Comparison of ENCODE assay signal across 8 mouse cellular contexts in genomic region chr12:84995112-84995761, GRCm38 (mm10). TPM values are rescaled to one million over a fixed set of nuclear protein-coding genes. Genes with fewer than 3 reads are reported as not detected.
A peak's percentile ranks its signal among the peaks of the same experiment; 100 is the strongest.
DNase-seq lines count a peak whose midpoint lies in the region; ATAC-seq and TF ChIP-seq lines count a peak whose summit lies in the region.

No protein-coding gene starts in this region.

- H3K4me2 ChIP-seq in limb, embryonic 14.5 days (replicated peaks; ENCODE audit: low read depth, low read length, severe bottlenecking): peak overlapping the region; percentile 92; the same call in 1 of the 2 replicates

- ATAC-seq in limb, embryonic 14.5 days (ENCODE audit: low FRiP score, low read depth): no peak

- peak; percentile 14 for DNase-seq in gastrocnemius, adult 2 months
- no peak for DNase-seq in gastrocnemius, postnatal 4 days (ENCODE audit: low spot score in 2 of 2)
- peak; percentile 14 for DNase-seq in thymus, postnatal 14 days
- no peak for DNase-seq in thymus, postnatal 0 days (ENCODE audit: low spot score)
- DNase-seq in limb, embryonic 14.5 days (ENCODE audit: low spot score): no peak
- no peak for DNase-seq in adrenal gland, postnatal 14 days
- DNase-seq in gastrocnemius, adult 18-20 months (ENCODE audit: low spot score): no peak
- no peak for DNase-seq in adrenal gland, postnatal 4 days (ENCODE audit: low spot score in 2 of 2)

- peak overlapping the region; percentile 99 for H3K4me3 ChIP-seq in gastrocnemius, adult 2 months
- H3K4me3 ChIP-seq in limb, embryonic 14.5 days (replicated peaks; ENCODE audit: low read length): peak overlapping the region; percentile 96; the same call in 1 of the 2 replicates

- H3K9ac ChIP-seq in limb, embryonic 14.5 days (ENCODE audit: low read depth, low read length, severe bottlenecking): peak overlapping the region; percentile 34; the same call in 1 of the 2 replicates

- H3K27ac ChIP-seq in gastrocnemius, adult 2 months: peak overlapping the region; percentile 93; the same call in 1 of the 2 replicates
- H3K27ac ChIP-seq in limb, embryonic 14.5 days (replicated peaks; ENCODE audit: low read depth, low read length): no peak overlapping the region

- no peak for TF ChIP-seq CTCF in gastrocnemius, adult 2 months (IDR thresholded peaks at IDR 0.05)

- no peaks in the 10 kb centered on the region for H3K27me3 ChIP-seq in limb, embryonic 14.5 days (ENCODE audit: control insufficient read depth, insufficient read depth, low read length)

- H3K36me3 ChIP-seq in limb, embryonic 14.5 days (ENCODE audit: control insufficient read depth, insufficient read depth, low read length): no peaks in the 10 kb centered on the region

- H3K9me3 ChIP-seq in limb, embryonic 14.5 days (ENCODE audit: control insufficient read depth, low read length): no peaks in the 10 kb centered on the region

- intact Hi-C loops in gastrocnemius, adult 2 months (cut with DNase I): no loop called here

- peaks cover 13% of the 10 kb centered on the region for H3K4me1 ChIP-seq in limb, embryonic 14.5 days (ENCODE audit: control insufficient read depth, insufficient read depth, low read length)

- 94% methylated on average over 8 of the region's 9 CpGs for WGBS in limb, embryonic 14.5 days

- TF ChIP-seq POLR2A in limb, embryonic 14.5 days (IDR thresholded peaks at IDR 0.05; ENCODE audit: borderline replicate concordance, extremely low read depth, insufficient read depth, insufficient read length): no peak

RNA-seq across cellular contexts. Expression of gene Ylpm1, which starts 0.9 kb away (rescaled TPM):
- total RNA-seq in gastrocnemius, adult 2 months (2021): 10 to 100 TPM; 17.7 to 21.0 TPM
- 10 to 100 TPM; 38.7 to 46.6 TPM for total RNA-seq in gastrocnemius, postnatal 4 days (2021)
- 20.1 and 23.5 TPM in 2 replicates for polyA plus RNA-seq in thymus, postnatal 0 days (2015; fragmentation: Nextera tagmentation; extraction: Ambion mirVana)
- 47.5 and 50.9 TPM in 2 replicates for polyA plus RNA-seq in limb, embryonic 14.5 days (2012; rRNA removed)
- polyA plus RNA-seq in limb, embryonic 14.5 days (2014; fragmentation: Nextera tagmentation; extraction: Ambion mirVana): 38.5 and 40.9 TPM in 2 replicates
- 46.0 and 53.3 TPM in 2 replicates for total RNA-seq in adrenal gland, postnatal 14 days (2021)
- total RNA-seq in gastrocnemius, adult 18-20 months (2021): 10 to 100 TPM; 14.4 to 16.4 TPM
- 10 to 100 TPM; 58.2 to 71.2 TPM for total RNA-seq in adrenal gland, postnatal 4 days (2021)

RNA-seq across cellular contexts. Expression of gene Arel1, which starts 24.5 kb away (rescaled TPM):
- total RNA-seq in gastrocnemius, adult 2 months (2021): 10 to 100 TPM; 23.0 to 24.9 TPM
- 10 to 100 TPM; 19.4 to 20.6 TPM for total RNA-seq in gastrocnemius, postnatal 4 days (2021)
- polyA plus RNA-seq in thymus, postnatal 0 days (2015; fragmentation: Nextera tagmentation; extraction: Ambion mirVana): 11.9 and 13.0 TPM in 2 replicates
- 24.5 and 28.9 TPM in 2 replicates for polyA plus RNA-seq in limb, embryonic 14.5 days (2012; rRNA removed)
- 13.9 and 16.6 TPM in 2 replicates for polyA plus RNA-seq in limb, embryonic 14.5 days (2014; fragmentation: Nextera tagmentation; extraction: Ambion mirVana)
- 27.9 and 35.2 TPM in 2 replicates for total RNA-seq in adrenal gland, postnatal 14 days (2021)
- total RNA-seq in gastrocnemius, adult 18-20 months (2021): 10 to 100 TPM; 25.5 to 29.4 TPM
- total RNA-seq in adrenal gland, postnatal 4 days (2021): 10 to 100 TPM; 34.7 to 38.1 TPM

RNA-seq across cellular contexts. Expression of gene Fcf1, which starts 24.5 kb away (rescaled TPM):
- total RNA-seq in gastrocnemius, adult 2 months (2021): 10 to 100 TPM; 28.4 to 34.0 TPM
- 10 to 100 TPM; 41.5 to 51.8 TPM for total RNA-seq in gastrocnemius, postnatal 4 days (2021)
- 209 and 211 TPM in 2 replicates for polyA plus RNA-seq in thymus, postnatal 0 days (2015; fragmentation: Nextera tagmentation; extraction: Ambion mirVana)
- polyA plus RNA-seq in limb, embryonic 14.5 days (2012; rRNA removed): 78.9 and 132 TPM in 2 replicates
- polyA plus RNA-seq in limb, embryonic 14.5 days (2014; fragmentation: Nextera tagmentation; extraction: Ambion mirVana): 138 and 141 TPM in 2 replicates
- 96.0 and 111 TPM in 2 replicates for total RNA-seq in adrenal gland, postnatal 14 days (2021)
- 10 to 100 TPM; 29.7 to 32.1 TPM for total RNA-seq in gastrocnemius, adult 18-20 months (2021)
- 100 to 1,000 TPM in 1 of 2 experiments, 10 to 100 TPM in 1; 99.5 to 108 TPM for total RNA-seq in adrenal gland, postnatal 4 days (2021)

Comparison
In these comparisons a context has a peak if more than half of its experiments do, and no peak if none do; other contexts are left out.
1. DNase-seq: peak in gastrocnemius, adult 2 months (single experiment) and thymus, postnatal 14 days (single experiment); none in gastrocnemius, postnatal 4 days (0 of 2), thymus, postnatal 0 days (single experiment), limb, embryonic 14.5 days (single experiment), adrenal gland, postnatal 14 days (single experiment), gastrocnemius, adult 18-20 months (single experiment) and adrenal gland, postnatal 4 days (0 of 2).